Mouse (Mus musculus) adrenal gland, adult 18-20 months (tissue): ENCODE data around the gene Cdr2l. TPM values are rescaled to one million over a fixed set of nuclear protein-coding genes. Genes with fewer than 3 reads are reported as not detected.

Source experiments
- DNase-seq, 2 experiments: peaks; one replicate each; pipeline ENCODE4 v3.0.0; 2021 to 2022; ENCODE audit warnings: low spot score in 2 of 2
- long read RNA-seq, 2 experiments: library from polyadenylated mRNA; stranded (forward); transcript quantifications; one replicate each; pipeline ENCODE4 v2.0.0; 2021
- total RNA-seq, 2 experiments: library from RNA; stranded (reverse); gene quantifications; 1 replicate in 1 of 2; 2 replicates in 1 of 2; pipeline ENCODE4 v1.2.3; 2021

Gene Cdr2l
- total RNA-seq, result 100 to 1,000 TPM; 159 to 181 TPM
- long read RNA-seq, experiment 1, transcript Cdr2l-201 (5 exons, 3,700 nt), result major isoform, 201 of 254 reads
- long read RNA-seq, experiment 1, partial matches to known transcripts, result 30 of 254 reads
- long read RNA-seq, experiment 1, other reads (novel, unspliced or antisense), result 23 of 254 reads
- long read RNA-seq, experiment 2, transcript Cdr2l-201 (5 exons, 3,700 nt), result major isoform, 34 of 58 reads
- long read RNA-seq, experiment 2, partial matches to known transcripts, result 0 of 58 reads
- long read RNA-seq, experiment 2, other reads (novel, unspliced or antisense), result 24 of 58 reads

DNA sequence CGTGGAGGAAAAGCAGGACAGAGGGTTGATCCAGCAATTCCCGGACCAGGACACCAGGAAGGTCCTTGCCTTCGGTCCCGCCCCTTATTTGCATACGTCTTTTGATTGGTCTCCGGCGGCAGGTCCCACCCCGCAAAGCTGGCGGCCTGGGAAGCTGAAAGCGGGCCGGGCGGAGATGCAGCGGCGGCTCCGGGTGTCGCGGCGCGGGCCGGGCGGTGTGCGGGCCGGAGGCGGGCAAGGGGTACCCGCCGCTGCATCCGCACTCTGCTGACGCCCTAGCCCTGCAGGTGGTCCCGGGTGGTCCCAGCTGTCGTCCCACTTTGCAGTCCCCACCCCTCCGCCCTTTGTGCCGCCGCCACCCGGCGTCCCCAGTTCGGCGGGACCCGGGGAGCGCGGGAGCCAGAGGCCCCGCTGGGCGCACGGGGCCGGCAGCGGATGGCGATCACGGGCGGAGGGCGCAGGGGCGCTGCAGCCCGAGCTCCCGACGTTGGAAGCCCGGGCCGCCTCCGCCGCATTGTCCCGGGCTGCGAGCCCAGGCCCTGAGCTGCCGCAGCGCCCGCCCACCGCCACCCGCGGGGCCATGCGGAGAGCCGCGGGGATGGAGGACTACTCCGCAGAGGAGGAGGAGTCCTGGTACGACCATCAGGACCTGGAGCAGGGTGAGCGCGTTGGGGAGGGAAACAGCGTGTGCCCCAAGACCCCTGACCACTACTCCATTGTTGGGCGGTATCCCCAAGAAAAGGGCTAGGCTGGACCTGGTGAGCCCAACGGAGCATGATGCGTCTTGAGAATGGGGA, at the start of gene Cdr2l:
Cdr2l (plus strand) TSS at position 174 of the 797 bp plus-strand sequence.
- DNase-seq, result peak; percentile 90 to 96

DNA sequence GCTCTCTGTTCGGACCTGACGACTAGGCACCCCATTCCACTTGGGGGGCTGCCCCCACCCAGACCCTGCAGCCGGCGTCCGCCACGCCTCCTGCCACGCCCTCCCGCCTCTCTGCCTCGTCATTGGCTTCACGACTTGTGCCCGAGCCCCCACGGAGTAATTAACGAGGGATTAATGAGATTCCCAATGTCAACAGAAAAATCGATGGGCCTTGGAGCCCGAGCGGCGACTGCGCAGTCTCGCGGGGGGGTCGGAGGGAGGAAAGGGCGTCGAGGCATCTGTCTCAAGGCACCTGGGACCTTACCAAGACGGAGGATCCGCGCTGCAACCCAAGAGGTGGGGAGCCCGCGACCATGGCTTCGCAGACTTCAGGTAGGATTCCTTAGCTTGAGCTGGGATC, 47.2 kb upstream of the Cdr2l start, which contains the start of gene Otop3:
Otop3 (plus strand) TSS at position 201 of the 400 bp plus-strand sequence.
- no peak for DNase-seq

DNA sequence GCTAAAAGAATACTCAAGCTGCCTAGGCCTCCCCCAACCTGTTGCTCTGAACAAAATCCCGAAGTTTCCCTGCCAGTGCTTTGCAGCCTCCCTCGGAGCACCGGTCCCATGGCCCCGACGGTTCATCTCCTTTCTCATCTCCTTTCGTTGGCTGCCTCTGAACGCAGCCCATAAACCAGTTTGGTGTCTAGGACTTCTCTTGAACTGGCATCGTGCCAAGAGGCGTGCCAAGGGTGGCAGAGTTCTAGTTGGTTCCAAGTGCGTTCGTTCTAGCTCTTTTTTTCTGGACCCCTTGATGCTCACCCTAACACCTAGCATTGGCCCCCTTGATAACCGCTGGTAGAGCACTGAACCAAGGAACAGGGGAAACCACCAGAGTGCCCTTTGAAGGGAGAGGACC, 46.5 kb upstream of the Cdr2l start:
- no peak for DNase-seq

DNA sequence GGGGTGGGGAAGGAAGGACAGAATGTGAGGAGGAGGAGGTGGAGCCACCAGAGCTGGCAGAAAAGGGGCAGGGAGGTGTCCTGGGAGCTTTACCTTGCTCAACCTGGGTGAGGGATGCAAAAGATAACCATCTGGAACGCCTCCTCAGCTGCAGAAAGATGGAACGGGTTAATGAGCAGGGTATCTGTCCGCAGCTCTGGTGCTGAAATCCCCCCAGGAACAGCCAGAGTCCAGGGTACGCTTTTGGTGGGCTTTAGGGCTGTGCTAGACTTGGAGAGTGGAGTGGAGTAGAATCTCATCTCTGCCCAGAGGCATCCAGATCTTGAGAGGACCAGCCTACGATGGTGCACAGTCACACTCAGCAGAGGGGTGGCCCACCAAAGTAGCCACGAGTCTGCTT, 45.6 kb upstream of the Cdr2l start:
- no peak for DNase-seq

DNA sequence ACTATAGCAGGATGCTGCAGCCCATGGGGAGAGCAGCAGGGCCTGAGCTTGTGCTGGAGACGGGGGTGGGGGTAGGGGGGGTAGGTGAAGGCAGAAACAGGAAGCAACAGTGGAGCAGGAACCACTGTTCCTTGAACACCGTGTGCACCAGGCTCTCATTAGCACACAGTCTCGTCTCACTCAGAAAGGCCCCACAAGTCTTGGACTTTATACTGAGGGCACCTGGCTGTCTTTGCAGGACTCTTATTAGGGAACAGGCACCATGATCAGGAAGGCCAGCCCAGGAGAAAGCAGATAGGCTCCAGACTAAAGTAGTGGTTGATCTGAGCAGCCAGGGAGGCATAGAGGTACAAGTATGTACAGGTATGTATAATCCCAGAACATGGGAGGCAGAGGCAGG, 44.4 kb upstream of the Cdr2l start:
- no peak for DNase-seq

DNA sequence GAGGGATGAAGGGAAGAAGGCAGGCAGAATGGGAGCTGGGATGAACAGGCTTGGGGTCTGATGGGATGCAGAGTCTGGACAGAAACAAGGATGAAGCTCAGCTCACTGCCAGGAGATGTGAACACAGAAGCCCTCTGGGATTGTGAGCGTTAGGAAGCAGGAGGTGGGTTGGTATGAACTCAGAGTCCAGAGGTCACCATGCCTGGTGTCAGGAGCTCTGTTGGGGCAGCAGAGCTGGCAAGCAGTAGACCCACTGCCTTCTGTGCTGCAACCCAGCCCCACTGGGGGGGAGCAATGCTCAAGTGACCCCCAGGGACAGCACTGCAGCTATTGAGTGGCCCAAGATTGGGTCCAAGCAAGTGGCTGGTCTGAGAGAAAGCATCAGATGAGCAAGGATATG, 43.9 kb upstream of the Cdr2l start:
- no peak for DNase-seq

DNA sequence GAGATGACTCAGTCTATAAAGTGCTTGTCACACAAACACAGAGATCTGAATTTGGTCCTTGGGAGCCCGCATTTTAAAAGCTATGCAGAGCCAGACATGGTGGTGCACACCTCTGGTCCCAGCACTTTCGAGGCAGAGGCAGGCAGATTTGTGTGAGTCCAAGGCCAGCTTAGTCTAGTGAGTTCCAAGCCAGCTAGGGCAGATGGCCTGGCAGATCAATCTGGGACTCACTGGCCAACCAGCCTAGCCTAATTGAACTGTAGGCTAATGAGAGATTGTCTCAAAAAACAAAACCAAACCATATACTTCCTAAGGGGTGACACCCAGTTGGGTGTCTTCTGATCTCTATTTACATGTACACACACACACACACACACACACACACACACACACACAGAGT, 40.5 kb upstream of the Cdr2l start:
- DNase-seq, result no peak

DNA sequence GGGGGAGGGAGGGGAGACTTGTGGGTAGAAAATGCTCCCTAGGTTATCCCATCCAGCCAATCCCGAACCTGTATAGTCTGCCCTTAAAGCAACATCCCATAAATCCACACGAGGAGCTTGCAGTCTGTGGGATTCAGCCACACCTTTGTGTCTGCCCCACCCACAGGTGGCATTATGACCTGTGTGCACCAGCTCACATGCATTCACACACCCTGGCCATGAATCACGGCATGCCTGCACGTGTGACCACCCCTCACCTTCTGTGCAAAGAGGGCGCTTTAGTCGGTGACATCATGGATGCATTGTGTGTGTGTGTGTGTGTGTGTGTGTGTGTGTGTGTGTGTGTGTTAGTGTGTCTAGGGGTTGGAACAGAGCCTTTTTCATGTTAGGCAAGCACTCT, 39.9 kb upstream of the Cdr2l start:
- DNase-seq, result no peak

DNA sequence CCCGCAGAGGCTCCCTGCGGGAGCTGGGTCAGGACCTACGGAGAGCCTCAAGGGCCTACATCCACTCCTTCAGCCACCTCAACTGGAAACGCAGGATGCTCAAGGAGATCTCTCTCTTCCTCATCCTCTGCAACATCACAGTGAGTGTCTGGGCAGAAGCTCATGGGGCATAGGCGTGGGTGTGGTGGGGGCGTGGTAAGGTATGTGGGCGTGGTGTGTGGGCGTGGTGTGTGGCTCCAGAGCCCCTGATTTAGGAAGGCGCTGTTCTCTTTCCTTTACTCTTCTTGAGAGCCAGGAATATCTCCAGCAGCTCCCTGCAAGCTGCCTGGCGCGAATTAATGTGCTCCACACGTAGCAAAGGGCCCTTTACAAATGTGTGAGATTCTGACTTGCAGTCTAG, 36.7 kb upstream of the Cdr2l start:
- DNase-seq, result no peak

DNA sequence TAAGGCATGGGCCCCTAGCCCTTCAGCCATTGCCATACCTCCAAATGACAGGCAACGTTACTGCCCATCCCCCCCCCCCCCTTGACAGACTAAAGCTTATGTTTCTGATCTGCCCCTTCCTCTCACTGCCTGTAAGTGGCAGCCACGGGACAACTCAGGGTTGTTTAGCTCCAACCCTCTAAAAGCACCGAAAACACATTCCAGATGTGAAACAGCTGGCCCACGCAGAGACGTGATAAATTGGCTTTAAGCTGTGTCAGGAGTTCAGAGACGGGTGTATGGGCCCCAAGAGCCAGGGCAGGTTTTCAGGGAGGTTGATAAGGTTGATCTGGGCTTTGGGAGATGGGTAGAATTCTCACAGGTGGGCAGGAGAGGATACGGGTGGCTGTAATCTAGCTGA, 36.2 kb upstream of the Cdr2l start:
- DNase-seq, result no peak

DNA sequence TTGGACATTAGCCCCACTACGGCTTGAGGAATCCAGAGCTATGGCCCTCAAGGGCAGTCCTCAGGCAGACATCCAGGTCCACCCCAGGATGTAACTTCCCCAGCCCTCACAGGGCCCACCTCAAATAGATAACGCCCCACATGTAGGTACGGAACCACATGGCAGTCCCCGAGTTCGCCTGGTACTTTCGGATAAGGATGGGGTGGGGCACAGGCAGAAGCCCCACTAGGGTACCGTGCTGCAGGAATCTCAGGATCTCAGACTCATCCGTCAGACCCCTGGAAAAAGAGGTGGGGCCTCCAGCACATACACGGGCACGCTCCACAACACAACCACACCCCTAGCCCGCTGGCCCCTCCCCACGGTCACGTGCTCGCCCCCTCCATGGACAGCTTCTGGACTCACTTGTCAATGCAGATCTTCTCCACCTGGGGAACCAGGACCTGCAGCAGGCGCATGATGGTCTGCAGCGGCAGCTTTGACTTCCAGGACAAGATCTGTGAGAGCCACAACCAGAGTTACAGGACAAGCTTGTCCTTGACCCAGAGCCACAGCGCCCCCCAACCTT, 33.0 kb upstream of the Cdr2l start:
- no peak for DNase-seq

DNA sequence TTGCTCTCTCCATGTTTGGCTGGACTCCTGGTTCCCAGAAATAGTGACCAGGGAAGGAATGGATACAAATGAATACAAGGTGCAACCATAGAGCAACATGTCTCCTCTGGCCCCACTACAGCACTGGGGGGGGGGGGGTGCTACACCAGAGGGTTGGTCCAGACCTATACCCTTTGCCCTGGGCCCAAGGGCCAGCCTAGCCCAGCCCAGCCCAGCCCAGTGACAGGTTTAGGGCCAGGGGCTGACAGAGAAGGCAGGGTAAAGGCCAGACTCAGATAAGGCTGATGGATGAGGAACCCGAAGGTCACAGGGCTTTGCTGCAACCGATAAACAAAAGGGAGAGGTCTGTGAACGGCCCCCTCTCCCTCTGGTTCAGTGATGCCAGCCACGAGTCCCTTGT, 31.7 kb upstream of the Cdr2l start:
- DNase-seq, result no peak

DNA sequence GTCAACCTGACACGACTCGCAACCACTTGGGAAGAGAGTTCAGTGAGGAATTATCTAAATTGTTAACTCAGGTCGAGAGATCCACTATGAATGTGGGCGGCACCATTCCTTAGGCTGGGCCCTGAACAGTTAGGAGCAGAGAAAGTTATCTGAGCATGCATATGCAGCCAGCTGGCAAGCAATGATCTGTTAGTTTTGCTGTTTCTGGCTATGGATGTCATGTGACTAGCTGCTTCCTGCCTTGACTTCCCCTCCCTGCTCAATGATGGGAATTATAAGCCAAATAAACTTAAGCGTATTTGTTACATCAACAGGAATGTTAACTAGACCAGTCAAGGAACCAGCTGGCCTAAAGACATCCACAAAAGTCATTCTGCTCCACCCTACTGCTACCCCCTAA, 28.3 kb upstream of the Cdr2l start:
- DNase-seq, result no peak

DNA sequence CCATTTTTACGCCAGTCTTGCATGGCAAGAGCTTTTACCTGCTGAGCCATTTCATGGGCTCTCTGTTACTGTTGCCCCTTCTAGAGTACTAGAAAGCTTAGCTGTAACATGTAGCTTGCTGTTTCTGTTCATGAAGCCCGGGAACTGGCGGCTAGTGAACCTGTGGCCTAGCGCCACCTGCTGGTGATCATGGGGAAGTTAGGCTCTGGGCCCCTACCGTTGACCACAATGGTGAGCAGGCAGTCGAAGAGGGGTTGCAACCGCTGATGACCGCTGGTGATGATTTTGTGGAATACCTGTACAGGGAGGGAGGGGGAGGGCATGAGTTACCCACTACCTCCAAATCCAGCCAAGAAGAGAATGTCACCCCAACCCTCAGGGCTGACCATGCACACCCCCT, 27.5 kb upstream of the Cdr2l start:
- DNase-seq, result peak; percentile 71 to 77

DNA sequence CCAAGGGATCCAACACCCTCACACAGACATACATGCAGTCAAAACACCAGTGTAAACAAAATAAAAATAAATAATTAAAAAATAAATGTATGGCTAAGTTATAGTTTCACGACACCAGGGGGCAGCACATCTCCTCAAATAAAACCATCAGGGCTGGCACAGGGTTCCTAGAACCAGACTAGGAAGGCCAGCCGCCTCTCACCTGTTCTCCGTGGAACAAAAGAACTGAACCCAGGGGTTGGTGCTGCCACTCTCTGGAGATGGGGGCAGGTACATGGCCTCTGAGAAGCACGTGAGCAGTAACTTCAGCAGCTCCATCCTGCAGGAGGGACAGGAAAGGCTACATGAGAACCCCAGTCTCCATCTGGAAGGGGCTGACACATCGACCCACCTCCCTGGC, 23.2 kb upstream of the Cdr2l start:
- peak; percentile 70 to 72 for DNase-seq

DNA sequence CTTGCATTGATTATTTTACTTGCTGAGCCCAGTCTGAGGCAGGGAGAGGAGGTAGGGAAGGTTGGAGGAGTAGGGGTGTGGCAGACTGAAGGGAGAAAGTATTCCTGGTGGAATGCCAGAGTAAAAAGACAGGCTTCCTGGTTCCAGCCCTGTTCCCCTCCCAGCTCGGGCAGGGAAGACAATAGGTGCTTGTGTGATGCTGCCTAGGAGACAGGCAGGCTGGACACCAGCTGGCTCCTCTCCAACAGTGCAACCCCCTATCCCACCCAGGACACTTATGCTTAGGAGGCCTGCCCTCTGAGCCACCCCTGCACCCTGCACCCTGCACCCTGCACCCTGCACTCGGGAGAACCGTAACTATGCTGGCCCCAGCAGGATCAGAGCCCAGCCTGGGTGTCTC, 22.4 kb upstream of the Cdr2l start:
- DNase-seq, result no peak

DNA sequence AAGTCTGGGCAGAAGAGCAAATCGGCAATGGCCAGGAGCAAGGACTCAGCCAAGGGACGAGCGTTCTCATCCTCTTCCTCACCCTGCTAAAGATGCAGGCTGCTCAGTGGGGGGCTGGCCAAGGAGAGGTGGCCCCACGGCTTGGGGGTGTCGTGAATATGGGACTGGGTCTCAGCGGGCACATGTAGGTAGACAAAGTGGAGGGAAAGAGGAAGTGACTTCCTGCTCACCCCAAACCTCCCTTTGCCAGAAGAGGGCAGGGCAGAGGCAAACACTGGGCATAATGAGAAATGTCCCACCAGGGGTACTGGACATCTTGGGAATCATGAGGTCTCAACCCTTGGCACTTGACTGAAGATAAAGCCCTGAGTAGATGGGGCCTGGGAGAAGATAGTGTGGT, 22.0 kb upstream of the Cdr2l start:
- DNase-seq, result no peak

DNA sequence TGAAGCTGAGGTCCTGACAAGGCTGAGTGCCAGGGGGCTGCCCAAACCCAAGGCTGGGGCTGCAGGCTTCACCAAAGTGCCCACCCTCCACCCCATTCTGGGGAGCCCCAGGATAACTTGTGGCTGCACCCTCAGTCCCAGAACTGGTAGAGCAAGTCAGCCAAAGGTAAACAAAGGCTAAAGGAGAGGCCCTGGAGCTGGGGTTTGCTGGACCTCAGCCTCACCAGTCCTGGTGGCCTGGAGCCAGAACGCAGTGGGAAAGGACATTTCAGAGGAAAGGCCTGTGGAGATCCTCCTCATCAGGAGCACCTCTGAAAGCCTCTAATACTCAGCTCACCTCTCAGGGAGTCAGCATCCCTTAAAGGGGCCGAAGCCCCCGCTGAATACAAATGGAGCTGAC, 17.6 kb upstream of the Cdr2l start:
- no peak for DNase-seq

DNA sequence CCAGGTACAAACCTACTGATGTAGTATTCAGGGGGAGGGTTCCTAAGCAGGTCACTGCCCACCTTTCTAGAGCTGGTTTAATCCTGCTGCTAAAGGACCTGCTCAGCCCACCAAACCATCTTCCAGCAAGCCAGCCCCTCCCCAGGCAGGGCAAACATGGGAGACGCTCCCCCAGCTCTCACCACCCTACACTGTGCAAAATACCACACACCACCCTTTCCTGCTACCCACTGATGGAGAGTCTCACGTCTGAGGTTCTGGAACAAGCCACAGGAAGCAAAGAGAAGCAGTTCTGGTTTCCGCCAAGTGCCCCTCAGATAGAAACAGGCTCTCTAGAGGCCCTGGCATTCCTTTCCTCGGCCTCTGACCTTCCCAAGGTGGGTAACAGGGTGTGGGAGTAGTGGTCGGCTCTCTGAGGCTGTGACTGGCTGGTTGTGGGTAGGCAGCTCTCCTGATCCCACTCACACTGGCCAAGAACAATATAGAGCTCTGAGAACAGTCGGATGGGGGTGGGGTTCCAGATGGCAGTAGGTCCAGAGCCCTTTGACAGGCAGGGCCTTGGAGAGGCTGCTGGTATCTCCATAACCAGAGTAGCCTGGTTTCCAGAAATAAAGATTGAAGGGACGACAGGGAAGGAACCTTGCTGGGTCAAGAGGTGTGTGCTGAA, 15.5 kb upstream of the Cdr2l start:
- DNase-seq, result no peak

DNA sequence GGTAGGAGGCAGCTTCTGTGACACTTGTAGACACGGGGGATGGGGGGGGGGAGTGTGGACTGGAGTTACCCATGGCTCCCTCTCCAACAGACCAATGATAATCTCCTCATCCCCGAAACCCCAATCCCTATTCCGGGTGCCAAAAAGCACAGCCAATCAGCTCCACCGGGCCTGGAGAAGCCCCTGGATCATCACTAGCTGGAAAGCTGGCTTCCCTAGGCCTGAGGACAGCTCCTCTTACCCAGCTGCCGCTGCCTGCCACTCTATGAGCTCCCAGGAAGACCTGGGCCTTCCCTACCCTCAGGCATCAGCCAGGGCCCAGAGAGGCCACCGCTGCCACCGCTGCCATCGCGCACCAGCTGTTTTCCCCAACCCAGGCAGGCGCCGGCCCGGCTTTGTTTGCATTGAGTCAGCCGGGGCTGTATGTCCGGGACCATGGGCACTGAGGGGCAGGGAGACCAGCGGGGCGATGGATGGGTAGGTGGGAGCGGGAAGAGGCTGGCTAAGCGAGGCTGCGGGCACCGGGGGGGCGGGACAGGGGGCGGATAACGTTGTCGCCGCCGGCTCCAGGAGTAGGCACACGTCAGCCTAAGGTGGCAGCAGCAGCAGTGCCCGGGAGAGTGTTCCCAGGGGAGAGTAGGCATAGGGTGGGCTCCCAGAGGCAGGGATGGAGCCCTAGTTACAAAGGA, 14.9 kb upstream of the Cdr2l start:
- DNase-seq, result peak in 1 of 2 experiments; percentile 30

DNA sequence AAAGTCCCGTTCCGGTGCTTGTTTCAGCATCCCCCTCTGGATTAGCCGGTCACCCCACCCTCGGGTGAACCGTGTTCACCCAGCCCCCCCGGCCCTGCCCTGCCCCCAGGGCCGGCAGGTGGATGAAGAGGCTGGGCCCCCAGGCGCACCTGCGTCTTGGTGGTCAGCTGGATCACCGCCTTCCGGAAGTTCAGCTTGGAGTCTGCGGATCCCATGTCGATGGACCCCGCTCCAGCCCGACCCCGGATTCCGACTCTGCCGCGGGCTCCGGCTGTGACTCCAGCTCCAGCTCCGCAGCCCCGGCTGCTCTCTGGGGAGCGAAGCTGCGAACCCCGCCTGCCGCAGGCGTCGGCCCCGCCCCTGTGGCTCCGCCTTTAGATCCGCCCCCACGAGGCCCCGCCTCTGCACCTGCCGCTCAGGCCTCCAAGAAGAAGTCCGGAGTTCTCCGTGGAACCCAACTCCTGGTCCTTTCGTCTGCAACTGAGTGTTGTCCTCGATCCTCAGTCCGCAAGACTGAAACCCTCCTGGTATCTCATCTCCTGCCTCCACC, 14.2 kb upstream of the Cdr2l start, which contains the start of gene Hid1:
Hid1 (minus strand) TSS at position 362 of the 550 bp plus-strand sequence.
- peak; percentile 89 for DNase-seq
